Mouse (Mus musculus): ENCODE results near the gene Ppwd1. TPM values are rescaled to one million over a fixed set of nuclear protein-coding genes. Genes with fewer than 3 reads are reported as not detected.

Ppwd1 gene
- total and polyA plus RNA-seq, 3 experiments, result 14.8 to 23.0 (median 22.6) TPM

GRCm38 (mm10) chr13:104171711-104172110 lies 56.9 kb downstream of the Ppwd1 start:
- Histone ChIP-seq H3K4me3 (replicated peaks in 1 of 3; ENCODE audit: low read depth in 2 of 3, low read length in 2 of 3, poor library complexity in 1 of 3) (no peak overlapping the region), H3K9ac (ENCODE audit: insufficient read depth, low read depth) (no peak overlapping the region), H3K27ac (ENCODE audit: insufficient read depth, low read depth) (no peak overlapping the region), H3K9me3 (replicated peaks; ENCODE audit: low read length) (no peaks in the 10 kb centered on the region), H3K27me3 (replicated peaks) (no peaks in the 10 kb centered on the region), H3K4me2 (ENCODE audit: insufficient read depth, low read depth, poor library complexity, severe bottlenecking) (no peak overlapping the region), H3K79me2 (replicated peaks; ENCODE audit: control insufficient read depth, extremely low read depth, insufficient read depth, poor library complexity, severe bottlenecking) (peaks cover 31% of the 10 kb centered on the region), H3K4me1 (ENCODE audit: control insufficient read depth in 1 of 2, insufficient read depth in 2 of 2) (peaks cover 0 to 22% of the 10 kb centered on the region in 2 experiments; a peak in 2 of 4 replicates), H3K36me3 (replicated peaks in 1 of 2; ENCODE audit: control insufficient read depth in 1 of 2, insufficient read depth in 1 of 2, low read length in 1 of 2) (peaks cover 12 to 41% of the 10 kb centered on the region in 2 experiments)
- dilution Hi-C loops (cut with MboI; ENCODE audit: extremely low pct_ligation_motif_present, extremely low pct_unique_long_range_greater_than_20kb, low sequenced_read_pairs), result no loop called here
- in situ Hi-C loops (cut with MboI; ENCODE audit: low pct_ligation_motif_present, low pct_unique_long_range_greater_than_20kb, low sequenced_read_pairs), result no loop called here
- TF ChIP-seq USF2 (conservative IDR thresholded peaks at IDR 0.05; ENCODE audit: low read depth, low read length), result no peak
- TF ChIP-seq RCOR1 (conservative IDR thresholded peaks at IDR 0.05; ENCODE audit: low read depth, low read length), result no peak
- no peak for TF ChIP-seq MAX (IDR thresholded peaks at IDR 0.05; ENCODE audit: low read length)
- TF ChIP-seq HCFC1 (IDR thresholded peaks at IDR 0.05; ENCODE audit: low read depth, low read length), result no peak
- TF ChIP-seq CHD2 (IDR thresholded peaks at IDR 0.05; ENCODE audit: low read length), result no peak
- TF ChIP-seq NELFE (IDR thresholded peaks at IDR 0.05; ENCODE audit: low read depth, low read length), result no peak
- DNase-seq (ENCODE audit: extremely low read depth), result no peak

- Histone ChIP-seq H3K36me3 (replicated peaks in 1 of 2; ENCODE audit: control insufficient read depth in 1 of 2, insufficient read depth in 1 of 2, low read length in 1 of 2) (peaks cover 33 to 63% of the 10 kb centered on the region in 2 experiments), H3K9me3 (replicated peaks; ENCODE audit: low read length) (no peaks in the 10 kb centered on the region), H3K4me1 (ENCODE audit: control insufficient read depth in 1 of 2, insufficient read depth in 2 of 2) (no peaks in the 10 kb centered on the region; a peak in 1 of 4 replicates), H3K79me2 (replicated peaks; ENCODE audit: control insufficient read depth, extremely low read depth, insufficient read depth, poor library complexity, severe bottlenecking) (no peaks in the 10 kb centered on the region; the same call in 1 of the 2 replicates), H3K27ac (ENCODE audit: insufficient read depth, low read depth) (no peak overlapping the region), H3K4me2 (ENCODE audit: insufficient read depth, low read depth, poor library complexity, severe bottlenecking) (no peak overlapping the region), H3K9ac (ENCODE audit: insufficient read depth, low read depth) (no peak overlapping the region), H3K27me3 (replicated peaks) (no peaks in the 10 kb centered on the region), H3K4me3 (replicated peaks in 1 of 3; ENCODE audit: low read depth in 2 of 3, low read length in 2 of 3, poor library complexity in 1 of 3) (no peak overlapping the region)
- no peak for DNase-seq (ENCODE audit: extremely low read depth)
- TF ChIP-seq JUN (IDR thresholded peaks at IDR 0.05; ENCODE audit: insufficient read depth, low read depth, low read length) (no peak), ZC3H11A (IDR thresholded peaks at IDR 0.05; ENCODE audit: low read depth, low read length) (no peak), CHD2 (IDR thresholded peaks at IDR 0.05; ENCODE audit: low read length) (no peak), NELFE (IDR thresholded peaks at IDR 0.05; ENCODE audit: low read depth, low read length) (no peak), USF2 (conservative IDR thresholded peaks at IDR 0.05; ENCODE audit: low read depth, low read length) (no peak), E2F4 (IDR thresholded peaks at IDR 0.05; ENCODE audit: insufficient replicate concordance, low read depth, low read length) (no peak), USF1 (IDR thresholded peaks at IDR 0.05; ENCODE audit: low read depth, low read length) (no peak)
- dilution Hi-C loops (cut with MboI; ENCODE audit: extremely low pct_ligation_motif_present, extremely low pct_unique_long_range_greater_than_20kb, low sequenced_read_pairs), result no loop called here
- in situ Hi-C loops (cut with MboI; ENCODE audit: low pct_ligation_motif_present, low pct_unique_long_range_greater_than_20kb, low sequenced_read_pairs), result no loop called here
These were observed 73.0 kb downstream of the Ppwd1 start for GRCm38 (mm10) chr13:104155686-104156085.

Other genes starting within 250 kb of the Ppwd1 start
- gene Nln, start 119.2 kb downstream of the Ppwd1 start, total RNA-seq (2012; rRNA removed), result 38.5 and 47.3 TPM in 2 replicates
- gene Nln, start 119.2 kb downstream of the Ppwd1 start, total RNA-seq (2014; rRNA removed), result 70.5 and 76.5 TPM in 2 replicates
- 51.2 and 55.2 TPM in 2 replicates for gene Nln, start 119.2 kb downstream of the Ppwd1 start, polyA plus RNA-seq (2012; ENCODE audit: insufficient read length, low read depth)
- 3.8 and 5.0 TPM in 2 replicates for gene Sgtb, start 119.1 kb downstream of the Ppwd1 start, total RNA-seq (2012; rRNA removed)
- 3.5 and 3.6 TPM in 2 replicates for gene Sgtb, start 119.1 kb downstream of the Ppwd1 start, total RNA-seq (2014; rRNA removed)
- 3.1 and 3.5 TPM in 2 replicates for gene Sgtb, start 119.1 kb downstream of the Ppwd1 start, polyA plus RNA-seq (2012; ENCODE audit: insufficient read length, low read depth)
- 30.2 and 35.1 TPM in 2 replicates for gene Trappc13, start 50.4 kb downstream of the Ppwd1 start, total RNA-seq (2012; rRNA removed)
- 61.9 and 65.5 TPM in 2 replicates for gene Trappc13, start 50.4 kb downstream of the Ppwd1 start, total RNA-seq (2014; rRNA removed)
- 34.6 and 38.6 TPM in 2 replicates for gene Trappc13, start 50.4 kb downstream of the Ppwd1 start, polyA plus RNA-seq (2012; ENCODE audit: insufficient read length, low read depth)
- 11.0 and 11.6 TPM in 2 replicates for gene Trim23, start 50.0 kb downstream of the Ppwd1 start, total RNA-seq (2012; rRNA removed)
- 20.4 and 21.9 TPM in 2 replicates for gene Trim23, start 50.0 kb downstream of the Ppwd1 start, total RNA-seq (2014; rRNA removed)
- 9.0 and 10.3 TPM in 2 replicates for gene Trim23, start 50.0 kb downstream of the Ppwd1 start, polyA plus RNA-seq (2012; ENCODE audit: insufficient read length, low read depth)
- 19.0 and 28.5 TPM in 2 replicates for gene Cenpk, start 232 bp downstream of the Ppwd1 start, total RNA-seq (2012; rRNA removed)
- 111 and 113 TPM in 2 replicates for gene Cenpk, start 232 bp downstream of the Ppwd1 start, total RNA-seq (2014; rRNA removed)
- 26.7 and 35.5 TPM in 2 replicates for gene Cenpk, start 232 bp downstream of the Ppwd1 start, polyA plus RNA-seq (2012; ENCODE audit: insufficient read length, low read depth)
- 0.34 TPM in 2 replicates for gene Adamts6, start 59.0 kb upstream of the Ppwd1 start, total RNA-seq (2012; rRNA removed)
- gene Adamts6, start 59.0 kb upstream of the Ppwd1 start, total RNA-seq (2014; rRNA removed), result 0.72 and 1.3 TPM in 2 replicates
- 1.00 and 1.1 TPM in 2 replicates for gene Adamts6, start 59.0 kb upstream of the Ppwd1 start, polyA plus RNA-seq (2012; ENCODE audit: insufficient read length, low read depth)

All from CH12.LX (cell line).